Mouse (Mus musculus): Measurements from ENCODE around the gene Zp3r. TPM values are rescaled to one million over a fixed set of nuclear protein-coding genes. Genes with fewer than 3 reads are reported as not detected.

Gene Zp3r
- polyA plus RNA-seq, 1 experiment, result not detected

GRCm38 (mm10) chr1:130588659-130589058 is 40.8 kb downstream of the Zp3r start:
- WGBS, result 66% methylated on average over 9 of the region's 9 CpGs
- Histone ChIP-seq H3K27ac (ENCODE audit: insufficient read depth, low read depth, low read length) (no peak overlapping the region), H3K4me1 (ENCODE audit: control insufficient read depth, insufficient read depth, low read length) (no peaks in the 10 kb centered on the region), H3K4me3 (ENCODE audit: insufficient read depth, low read depth, low read length) (no peak overlapping the region)
- TF ChIP-seq POLR2A (IDR thresholded peaks at IDR 0.05; ENCODE audit: insufficient read depth, low read depth, low read length) (no peak), CTCF (IDR thresholded peaks at IDR 0.05; ENCODE audit: insufficient read depth, low read depth, low read length) (no peak)

- no peaks in the 10 kb centered on the region for H3K4me1 ChIP-seq (ENCODE audit: control insufficient read depth, insufficient read depth, low read length)
- no peak for TF ChIP-seq CTCF (IDR thresholded peaks at IDR 0.05; ENCODE audit: insufficient read depth, low read depth, low read length)
- no peak for TF ChIP-seq POLR2A (IDR thresholded peaks at IDR 0.05; ENCODE audit: insufficient read depth, low read depth, low read length)
- H3K27ac ChIP-seq (ENCODE audit: insufficient read depth, low read depth, low read length), result no peak overlapping the region
- 8% methylated on average over 4 of the region's 4 CpGs for WGBS
- no peak overlapping the region for H3K4me3 ChIP-seq (ENCODE audit: insufficient read depth, low read depth, low read length)
Observed at GRCm38 (mm10) chr1:130576389-130576788, 53.0 kb downstream of the Zp3r start.

GRCm38 (mm10) chr1:130575962-130576361 is 53.5 kb downstream of the Zp3r start:
- H3K4me1 ChIP-seq (ENCODE audit: control insufficient read depth, insufficient read depth, low read length), result no peaks in the 10 kb centered on the region
- no peak overlapping the region for H3K27ac ChIP-seq (ENCODE audit: insufficient read depth, low read depth, low read length)
- no peak overlapping the region for H3K4me3 ChIP-seq (ENCODE audit: insufficient read depth, low read depth, low read length)
- TF ChIP-seq CTCF (IDR thresholded peaks at IDR 0.05; ENCODE audit: insufficient read depth, low read depth, low read length), result no peak
- no peak for TF ChIP-seq POLR2A (IDR thresholded peaks at IDR 0.05; ENCODE audit: insufficient read depth, low read depth, low read length)

GRCm38 (mm10) chr1:130551407-130552249 is 77.8 kb downstream of the Zp3r start:
- Histone ChIP-seq H3K4me3 (ENCODE audit: insufficient read depth, low read depth, low read length) (no peak overlapping the region), H3K4me1 (ENCODE audit: control insufficient read depth, insufficient read depth, low read length) (no peaks in the 10 kb centered on the region), H3K27ac (ENCODE audit: insufficient read depth, low read depth, low read length) (no peak overlapping the region)
- no peak for TF ChIP-seq POLR2A (IDR thresholded peaks at IDR 0.05; ENCODE audit: insufficient read depth, low read depth, low read length)
- TF ChIP-seq CTCF (IDR thresholded peaks at IDR 0.05; ENCODE audit: insufficient read depth, low read depth, low read length), result no peak
- 66% methylated on average over 5 of the region's 5 CpGs for WGBS

GRCm38 (mm10) chr1:130550242-130551167 is 78.9 kb downstream of the Zp3r start:
- WGBS, result 74% methylated on average over 19 of the region's 19 CpGs
- Histone ChIP-seq H3K4me3 (ENCODE audit: insufficient read depth, low read depth, low read length) (no peak overlapping the region), H3K4me1 (ENCODE audit: control insufficient read depth, insufficient read depth, low read length) (no peaks in the 10 kb centered on the region), H3K27ac (ENCODE audit: insufficient read depth, low read depth, low read length) (no peak overlapping the region)
- no peak for TF ChIP-seq CTCF (IDR thresholded peaks at IDR 0.05; ENCODE audit: insufficient read depth, low read depth, low read length)
- no peak for TF ChIP-seq POLR2A (IDR thresholded peaks at IDR 0.05; ENCODE audit: insufficient read depth, low read depth, low read length)

GRCm38 (mm10) chr1:130549698-130550097 is 79.7 kb downstream of the Zp3r start:
- no peak overlapping the region for H3K27ac ChIP-seq (ENCODE audit: insufficient read depth, low read depth, low read length)
- WGBS, result 88% methylated on average over 6 of the region's 6 CpGs
- no peaks in the 10 kb centered on the region for H3K4me1 ChIP-seq (ENCODE audit: control insufficient read depth, insufficient read depth, low read length)
- no peak for TF ChIP-seq POLR2A (IDR thresholded peaks at IDR 0.05; ENCODE audit: insufficient read depth, low read depth, low read length)
- no peak for TF ChIP-seq CTCF (IDR thresholded peaks at IDR 0.05; ENCODE audit: insufficient read depth, low read depth, low read length)
- H3K4me3 ChIP-seq (ENCODE audit: insufficient read depth, low read depth, low read length), result no peak overlapping the region

DNA sequence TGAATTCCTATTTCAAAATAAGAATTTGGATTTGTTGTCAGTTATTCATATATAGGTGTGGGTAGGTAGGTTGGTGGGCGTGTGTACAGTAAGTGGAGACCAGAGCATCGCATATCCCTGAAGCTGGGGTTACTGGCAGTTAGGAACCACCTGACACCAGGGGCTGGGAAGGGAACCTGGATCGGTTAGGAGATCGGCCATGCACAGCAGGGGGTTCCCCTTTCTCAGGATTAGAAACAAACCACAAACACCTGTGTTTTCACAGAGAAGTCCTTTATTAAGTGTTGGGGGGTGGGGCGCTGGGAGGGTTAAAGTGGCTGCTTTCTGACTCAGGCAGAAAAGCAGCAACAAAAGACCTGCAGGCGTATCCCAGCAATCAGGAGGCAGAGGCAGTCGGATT is 80.3 kb downstream of the Zp3r start:
- no peak for TF ChIP-seq CTCF (IDR thresholded peaks at IDR 0.05; ENCODE audit: insufficient read depth, low read depth, low read length)
- TF ChIP-seq POLR2A (IDR thresholded peaks at IDR 0.05; ENCODE audit: insufficient read depth, low read depth, low read length), result no peak
- WGBS, result 70% methylated on average over 7 of the region's 7 CpGs

GRCm38 (mm10) chr1:130547674-130548429 is 81.6 kb downstream of the Zp3r start:
- TF ChIP-seq POLR2A (IDR thresholded peaks at IDR 0.05; ENCODE audit: insufficient read depth, low read depth, low read length) (no peak), CTCF (IDR thresholded peaks at IDR 0.05; ENCODE audit: insufficient read depth, low read depth, low read length) (no peak)
- Histone ChIP-seq H3K4me1 (ENCODE audit: control insufficient read depth, insufficient read depth, low read length) (no peaks in the 10 kb centered on the region), H3K27ac (ENCODE audit: insufficient read depth, low read depth, low read length) (no peak overlapping the region), H3K4me3 (ENCODE audit: insufficient read depth, low read depth, low read length) (no peak overlapping the region)
- 22% methylated on average over 25 of the region's 25 CpGs for WGBS

More for the DNA sequence above, 80.3 kb downstream of the Zp3r start:
- Histone ChIP-seq H3K27ac (ENCODE audit: insufficient read depth, low read depth, low read length) (no peak overlapping the region), H3K4me3 (ENCODE audit: insufficient read depth, low read depth, low read length) (no peak overlapping the region), H3K4me1 (ENCODE audit: control insufficient read depth, insufficient read depth, low read length) (no peaks in the 10 kb centered on the region)

Other genes with a start within 250 kb of the Zp3r start
- not detected in 2 replicates for gene Cd55b, start 206.6 kb downstream of the Zp3r start, polyA plus RNA-seq (2012; ENCODE audit: insufficient read depth, insufficient read length, low replicate concordance, missing spikeins)
- gene Cd55, start 166.9 kb downstream of the Zp3r start, polyA plus RNA-seq (2012; ENCODE audit: insufficient read depth, insufficient read length, low replicate concordance, missing spikeins), result not detected in 2 replicates
- gene C4bp, start 32.0 kb upstream of the Zp3r start, polyA plus RNA-seq (2012; ENCODE audit: insufficient read depth, insufficient read length, low replicate concordance, missing spikeins), result not detected in 2 replicates
- gene Gm29427, start 86.2 kb upstream of the Zp3r start, polyA plus RNA-seq (2012; ENCODE audit: insufficient read depth, insufficient read length, low replicate concordance, missing spikeins), result not detected in 2 replicates
- gene Yod1, start 87.7 kb upstream of the Zp3r start, polyA plus RNA-seq (2012; ENCODE audit: insufficient read depth, insufficient read length, low replicate concordance, missing spikeins), result not detected in 2 replicates
- gene Pfkfb2, start 99.6 kb upstream of the Zp3r start, polyA plus RNA-seq (2012; ENCODE audit: insufficient read depth, insufficient read length, low replicate concordance, missing spikeins), result not detected in 2 replicates
- not detected in 2 replicates for gene AA986860, start 102.4 kb upstream of the Zp3r start, polyA plus RNA-seq (2012; ENCODE audit: insufficient read depth, insufficient read length, low replicate concordance, missing spikeins)
- gene Fcamr, start 171.3 kb upstream of the Zp3r start, polyA plus RNA-seq (2012; ENCODE audit: insufficient read depth, insufficient read length, low replicate concordance, missing spikeins), result not detected in 2 replicates
- gene Pigr, start 197.1 kb upstream of the Zp3r start, polyA plus RNA-seq (2012; ENCODE audit: insufficient read depth, insufficient read length, low replicate concordance, missing spikeins), result not detected in 2 replicates
- not detected in 2 replicates for gene Fcmr, start 236.0 kb upstream of the Zp3r start, polyA plus RNA-seq (2012; ENCODE audit: insufficient read depth, insufficient read length, low replicate concordance, missing spikeins)

Measured in olfactory bulb, adult 2 months (tissue).